Comparison of ENCODE assay signal across 8 mouse cellular contexts in the genomic region with DNA sequence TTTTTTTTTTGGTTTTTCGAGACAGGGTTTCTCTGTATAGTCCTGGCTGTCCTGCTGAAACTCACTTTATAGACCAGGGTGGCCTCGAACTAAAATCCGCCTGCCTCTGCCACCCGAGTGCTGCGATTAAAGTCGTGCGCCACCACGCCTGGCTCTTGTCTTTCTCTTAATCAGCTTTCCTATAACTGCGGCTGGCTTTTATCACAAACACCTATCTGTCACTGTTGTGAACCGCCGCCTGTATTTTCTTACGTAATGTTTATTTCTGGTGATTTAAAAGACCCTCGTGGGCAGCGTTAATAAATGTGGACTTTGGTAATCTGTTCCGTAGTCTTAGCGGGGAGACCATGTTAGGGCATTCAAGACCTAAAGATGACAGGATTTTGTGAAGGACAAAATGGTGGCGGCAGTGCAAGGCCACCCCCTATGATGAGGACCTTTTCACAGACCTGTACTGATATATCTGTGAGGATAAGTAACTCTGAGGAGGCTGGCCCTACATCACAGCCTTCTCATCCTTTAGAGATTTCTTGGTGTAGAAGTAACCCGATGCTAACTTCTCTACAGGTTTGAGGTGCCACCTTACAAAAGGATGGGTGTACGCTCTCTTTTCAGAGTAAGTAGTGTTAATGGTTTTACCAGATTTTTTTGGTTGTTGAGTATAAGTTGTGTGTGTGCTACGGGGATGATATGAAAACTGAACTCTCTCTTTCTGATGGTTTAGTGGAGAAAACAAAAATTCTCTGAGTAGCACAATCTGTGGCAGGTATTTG. TPM values are rescaled to one million over a fixed set of nuclear protein-coding genes. Genes with fewer than 3 reads are reported as not detected.
DNase-seq lines count a peak whose midpoint lies in the region; ATAC-seq and TF ChIP-seq lines count a peak whose summit lies in the region.

No protein-coding gene starts in this region.

- peaks cover 19% of the 10 kb centered on the region for H3K36me3 ChIP-seq in kidney, postnatal 0 days (ENCODE audit: insufficient read depth, low read length)
- H3K36me3 ChIP-seq in forebrain, embryonic 14.5 days (ENCODE audit: control insufficient read depth, insufficient read depth, low read length): peaks cover 32% of the 10 kb centered on the region
- H3K36me3 ChIP-seq in small intestine, adult 2 months (ENCODE audit: control insufficient read depth, insufficient read depth, low read length): peaks cover 22% of the 10 kb centered on the region

- H3K4me2 ChIP-seq in kidney, postnatal 0 days (ENCODE audit: low read length): peak overlapping the region; percentile 59
- H3K4me2 ChIP-seq in forebrain, embryonic 14.5 days (ENCODE audit: low read length): peak overlapping the region; percentile 83

- DNase-seq in kidney, postnatal 0 days (ENCODE audit: low spot score): peak; percentile 61
- DNase-seq in kidney, adult 9 months: no peak
- DNase-seq in R1 (ENCODE audit: low read depth, low spot score): peak; percentile 46
- DNase-seq in forebrain, embryonic 14.5 days (ENCODE audit: low spot score): peak; percentile 30
- peak; percentile 20 for DNase-seq in liver
- no peak for DNase-seq in gastrocnemius, postnatal 36 days
- DNase-seq in kidney, postnatal 36 days: no peak

- ATAC-seq in kidney, postnatal 0 days (replicated peaks; ENCODE audit: low FRiP score, low read depth): no peak
- peak; percentile 19; the same call in 1 of the 2 replicates for ATAC-seq in forebrain, embryonic 14.5 days

- peak overlapping the region; percentile 55 for H3K4me3 ChIP-seq in kidney, postnatal 0 days (replicated peaks; ENCODE audit: low read depth, low read length)
- H3K4me3 ChIP-seq in forebrain, embryonic 14.5 days (ENCODE audit: low read depth, low read length): peak overlapping the region; percentile 63
- peak overlapping the region; percentile 74 for H3K4me3 ChIP-seq in small intestine, adult 2 months (ENCODE audit: low read depth, low read length)

- TF ChIP-seq CTCF in kidney, postnatal 0 days (IDR thresholded peaks at IDR 0.05; ENCODE audit: low read depth): no peak
- TF ChIP-seq CTCF in small intestine, adult 2 months (IDR thresholded peaks at IDR 0.05; ENCODE audit: extremely low read depth, insufficient read length, insufficient replicate concordance, low read depth, low read length): no peak

- TF ChIP-seq POLR2A in small intestine, adult 2 months (IDR thresholded peaks at IDR 0.05; ENCODE audit: low read depth, low read length): no peak

- no peaks in the 10 kb centered on the region for H3K9me3 ChIP-seq in kidney, postnatal 0 days (replicated peaks; ENCODE audit: low read length)
- no peaks in the 10 kb centered on the region for H3K9me3 ChIP-seq in forebrain, embryonic 14.5 days (replicated peaks; ENCODE audit: control insufficient read depth, low read length)

- H3K27me3 ChIP-seq in kidney, postnatal 0 days (ENCODE audit: insufficient read depth, low read length): no peaks in the 10 kb centered on the region
- H3K27me3 ChIP-seq in forebrain, embryonic 14.5 days (replicated peaks; ENCODE audit: control insufficient read depth, insufficient read depth, low read length): no peaks in the 10 kb centered on the region
- no peaks in the 10 kb centered on the region for H3K27me3 ChIP-seq in small intestine, adult 2 months (ENCODE audit: control insufficient read depth, insufficient read depth, low read length)

- H3K4me1 ChIP-seq in kidney, postnatal 0 days (replicated peaks; ENCODE audit: insufficient read depth, low read length): peaks cover 12% of the 10 kb centered on the region; the same call in 1 of the 2 replicates
- H3K4me1 ChIP-seq in forebrain, embryonic 14.5 days (ENCODE audit: control insufficient read depth, insufficient read depth, low read length): peaks cover 21% of the 10 kb centered on the region
- H3K4me1 ChIP-seq in small intestine, adult 2 months (ENCODE audit: control insufficient read depth, insufficient read depth, insufficient read length, low read length): no peaks in the 10 kb centered on the region; the same call in 1 of the 2 replicates

- H3K9ac ChIP-seq in kidney, postnatal 0 days (ENCODE audit: low read depth, low read length): peak overlapping the region; percentile 73
- peak overlapping the region; percentile 97 for H3K9ac ChIP-seq in forebrain, embryonic 14.5 days (ENCODE audit: low read length)

- WGBS in kidney, postnatal 0 days: under 1% methylated on average over 19 of the region's 20 CpGs
- under 1% methylated on average over 20 of the region's 20 CpGs for WGBS in forebrain, embryonic 14.5 days
- WGBS in small intestine, adult 2 months: under 1% methylated on average over 20 of the region's 20 CpGs

- H3K27ac ChIP-seq in kidney, postnatal 0 days: peak overlapping the region; percentile 64
- peak overlapping the region; percentile 72 for H3K27ac ChIP-seq in forebrain, embryonic 14.5 days (ENCODE audit: low read depth, low read length)
- H3K27ac ChIP-seq in small intestine, adult 2 months (ENCODE audit: insufficient read depth, low read depth, low read length): peak overlapping the region; percentile 89

- intact Hi-C loops in gastrocnemius, postnatal 36 days (cut with DNase I): no loop called here

RNA-seq across cellular contexts. Expression of a gene that starts 0.6 kb away (rescaled TPM):
- polyA plus RNA-seq in kidney, postnatal 0 days (2015; fragmentation: Nextera tagmentation; extraction: Ambion mirVana): 151 and 158 TPM in 2 replicates
- polyA plus RNA-seq in forebrain, embryonic 14.5 days (2014; fragmentation: Nextera tagmentation; extraction: Ambion mirVana): 179 and 200 TPM in 2 replicates
- polyA plus RNA-seq in small intestine, adult 2 months (2012; rRNA removed): 132 and 391 TPM in 2 replicates
- 10 to 100 TPM; 27.9 to 30.0 TPM for total RNA-seq in gastrocnemius, postnatal 36 days (2021)

RNA-seq across cellular contexts. Expression of a gene that starts 11.9 kb away (rescaled TPM):
- 71.3 and 77.7 TPM in 2 replicates for polyA plus RNA-seq in kidney, postnatal 0 days (2015; fragmentation: Nextera tagmentation; extraction: Ambion mirVana)
- polyA plus RNA-seq in forebrain, embryonic 14.5 days (2014; fragmentation: Nextera tagmentation; extraction: Ambion mirVana): 109 and 111 TPM in 2 replicates
- polyA plus RNA-seq in small intestine, adult 2 months (2012; rRNA removed): 12.1 and 17.5 TPM in 2 replicates
- 10 to 100 TPM; 15.2 to 20.4 TPM for total RNA-seq in gastrocnemius, postnatal 36 days (2021)

RNA-seq across cellular contexts. Expression of a gene that starts 16.8 kb away (rescaled TPM):
- polyA plus RNA-seq in kidney, postnatal 0 days (2015; fragmentation: Nextera tagmentation; extraction: Ambion mirVana): 0.75 and 1.1 TPM in 2 replicates
- polyA plus RNA-seq in forebrain, embryonic 14.5 days (2014; fragmentation: Nextera tagmentation; extraction: Ambion mirVana): 0.77 and 1.1 TPM in 2 replicates
- not detected in 2 replicates for polyA plus RNA-seq in small intestine, adult 2 months (2012; rRNA removed)
- total RNA-seq in gastrocnemius, postnatal 36 days (2021): under 1 TPM in 1 of 2 experiments, not detected in 1; 0.66 TPM

RNA-seq across cellular contexts. Expression of a gene that starts 17.5 kb away (rescaled TPM):
- 105 and 115 TPM in 2 replicates for polyA plus RNA-seq in kidney, postnatal 0 days (2015; fragmentation: Nextera tagmentation; extraction: Ambion mirVana)
- polyA plus RNA-seq in forebrain, embryonic 14.5 days (2014; fragmentation: Nextera tagmentation; extraction: Ambion mirVana): 104 and 105 TPM in 2 replicates
- polyA plus RNA-seq in small intestine, adult 2 months (2012; rRNA removed): 31.7 and 65.9 TPM in 2 replicates
- 10 to 100 TPM; 19.0 to 19.9 TPM for total RNA-seq in gastrocnemius, postnatal 36 days (2021)

RNA-seq across cellular contexts. Expression of a gene that starts 33.1 kb away (rescaled TPM):
- 114 and 123 TPM in 2 replicates for polyA plus RNA-seq in kidney, postnatal 0 days (2015; fragmentation: Nextera tagmentation; extraction: Ambion mirVana)
- 162 and 178 TPM in 2 replicates for polyA plus RNA-seq in forebrain, embryonic 14.5 days (2014; fragmentation: Nextera tagmentation; extraction: Ambion mirVana)
- 13.3 and 25.4 TPM in 2 replicates for polyA plus RNA-seq in small intestine, adult 2 months (2012; rRNA removed)
- 10 to 100 TPM; 24.1 to 32.9 TPM for total RNA-seq in gastrocnemius, postnatal 36 days (2021)

Comparison
In these comparisons a context has a peak if more than half of its experiments do, and no peak if none do; other contexts are left out.
1. DNase-seq: peak in kidney, postnatal 0 days (single experiment), R1 (single experiment), forebrain, embryonic 14.5 days (single experiment) and liver (single experiment); none in kidney, adult 9 months (single experiment), gastrocnemius, postnatal 36 days (0 of 2) and kidney, postnatal 36 days (0 of 2).
2. Peak in every context shown above with its lines, with median percentiles within 50 percentile points of each other: H3K27ac ChIP-seq and H3K4me3 ChIP-seq.